Mouse (Mus musculus): ENCODE results near the gene Slc6a11. TPM values are rescaled to one million over a fixed set of nuclear protein-coding genes. Genes with fewer than 3 reads are reported as not detected.

Slc6a11 gene
- 1.0 and 1.4 TPM in 2 replicates for polyA plus RNA-seq (2012; rRNA removed)

DNA sequence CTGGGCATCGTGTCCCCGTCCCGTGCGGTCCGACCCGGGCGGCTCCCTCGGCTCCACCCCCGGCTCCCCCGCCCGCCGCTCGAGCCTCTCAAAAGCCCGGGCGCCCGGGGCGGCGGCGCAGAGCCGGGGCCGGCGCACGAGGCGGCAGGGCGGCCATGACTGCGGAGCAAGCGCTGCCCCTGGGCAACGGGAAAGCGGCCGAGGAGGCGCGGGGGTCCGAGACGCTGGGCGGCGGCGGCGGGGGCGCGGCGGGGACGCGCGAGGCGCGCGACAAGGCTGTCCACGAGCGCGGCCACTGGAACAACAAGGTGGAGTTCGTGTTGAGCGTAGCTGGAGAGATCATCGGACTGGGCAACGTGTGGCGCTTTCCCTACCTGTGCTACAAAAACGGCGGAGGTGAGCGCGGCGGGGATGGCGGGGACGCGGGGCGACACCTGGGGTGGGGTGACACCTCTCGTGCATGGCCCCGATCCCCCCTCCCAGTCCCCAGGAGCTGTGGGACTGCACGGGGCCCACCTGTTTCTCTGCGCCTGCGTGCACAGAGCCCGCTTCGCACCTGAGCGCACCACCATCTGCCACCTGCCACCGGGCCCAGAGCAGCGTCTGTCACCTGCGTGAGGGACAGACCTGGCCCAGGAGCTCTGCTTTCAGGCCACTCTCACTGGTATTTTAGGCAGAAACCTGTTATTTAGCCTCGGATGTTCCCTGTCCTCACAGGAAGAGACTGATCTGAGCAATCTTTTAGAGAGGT, at the start of gene Slc6a11:
TSS of gene Slc6a11 (plus strand) at position 120 of the 751 bp plus-strand sequence.

GRCm38 (mm10) chr6:114282469-114283277, 151.6 kb downstream of the Slc6a11 start, which contains the start of gene Slc6a1:
TSS of gene Slc6a1 (plus strand) at chr6:114282635.

Other genes with a start within 250 kb of the Slc6a11 start
- 2.3 and 2.9 TPM in 2 replicates for gene Atp2b2, start 88.6 kb upstream of the Slc6a11 start, polyA plus RNA-seq (2012; rRNA removed)
- 22.8 and 25.0 TPM in 2 replicates for gene Slc6a1, start 151.4 kb downstream of the Slc6a11 start, polyA plus RNA-seq (2012; rRNA removed)